Mouse (Mus musculus) T-helper 2 cell (primary cell): ENCODE results near the gene Nup93.

Source experiments
- in situ Hi-C: fragments of 300-600 bp; cut with MboI, MseI; formaldehyde crosslinking; loops from one replicate; pipeline ENCODE4 v1.15.1; 2025; ENCODE audit warnings: high pct_unique_total_duplicates

The Nup93 gene

GRCm38 (mm10) chr8:94317691-94318090 lies 103.3 kb downstream of the Nup93 start:
- in situ Hi-C loops, result no loop called here

GRCm38 (mm10) chr8:94320036-94320435 lies 105.7 kb downstream of the Nup93 start:
- in situ Hi-C loops, result no loop called here

GRCm38 (mm10) chr8:94322083-94322482 lies 107.7 kb downstream of the Nup93 start:
- in situ Hi-C loops, result no loop called here

- in situ Hi-C loops, result no loop called here
Observed at GRCm38 (mm10) chr8:94323041-94323440, 108.7 kb downstream of the Nup93 start.

GRCm38 (mm10) chr8:94324071-94324470 lies 109.7 kb downstream of the Nup93 start:
- in situ Hi-C loops, result no loop called here

- in situ Hi-C loops, result no loop called here
Observed at GRCm38 (mm10) chr8:94326016-94326415, 111.7 kb downstream of the Nup93 start.

- in situ Hi-C loops, result no loop called here
Observed at GRCm38 (mm10) chr8:94328932-94329728, 114.8 kb downstream of the Nup93 start, which contains the start of gene Slc12a3. Gene Slc12a3, plus strand, starts transcription at chr8:94329201.

GRCm38 (mm10) chr8:94330733-94331132 lies 116.4 kb downstream of the Nup93 start:
- in situ Hi-C loops, result loop anchor here (5.0 kb wide), 1 partner anchor 147 kb away; no protein-coding TSS in a partner anchor

GRCm38 (mm10) chr8:94333345-94333744 lies 119.0 kb downstream of the Nup93 start:
- in situ Hi-C loops, result loop anchor here (5.0 kb wide), 1 partner anchor 144 kb away; no protein-coding TSS in a partner anchor

- in situ Hi-C loops, result loop anchor here (5.0 kb wide), 1 partner anchor 65 kb away; no protein-coding TSS in a partner anchor
Observed at GRCm38 (mm10) chr8:94337559-94337958, 123.2 kb downstream of the Nup93 start.

GRCm38 (mm10) chr8:94340796-94341195 lies 126.4 kb downstream of the Nup93 start:
- in situ Hi-C loops, result no loop called here

- in situ Hi-C loops, result no loop called here
Observed at GRCm38 (mm10) chr8:94342691-94343090, 128.3 kb downstream of the Nup93 start.

GRCm38 (mm10) chr8:94343290-94343689 lies 128.9 kb downstream of the Nup93 start:
- in situ Hi-C loops, result no loop called here

- in situ Hi-C loops, result no loop called here
Observed at GRCm38 (mm10) chr8:94343778-94344320, 129.5 kb downstream of the Nup93 start.

GRCm38 (mm10) chr8:94345657-94346056 lies 131.3 kb downstream of the Nup93 start:
- in situ Hi-C loops, result no loop called here

- in situ Hi-C loops, result no loop called here
Observed at GRCm38 (mm10) chr8:94346264-94346663, 131.9 kb downstream of the Nup93 start.

- in situ Hi-C loops, result no loop called here
Observed at GRCm38 (mm10) chr8:94348425-94348824, 134.1 kb downstream of the Nup93 start.

- in situ Hi-C loops, result no loop called here
Observed at GRCm38 (mm10) chr8:94354069-94354531, 139.7 kb downstream of the Nup93 start.

GRCm38 (mm10) chr8:94354571-94354970 lies 140.2 kb downstream of the Nup93 start:
- in situ Hi-C loops, result no loop called here

- in situ Hi-C loops, result no loop called here
Observed at GRCm38 (mm10) chr8:94357220-94357619, 142.9 kb downstream of the Nup93 start.

GRCm38 (mm10) chr8:94358541-94358940 lies 144.2 kb downstream of the Nup93 start:
- in situ Hi-C loops, result no loop called here

GRCm38 (mm10) chr8:94361774-94362431 lies 147.5 kb downstream of the Nup93 start:
- in situ Hi-C loops, result no loop called here
